27 mouse cellular contexts compared by ENCODE assay signal in genomic region chr3:111194541-111194940, GRCm38 (mm10).
A peak's percentile ranks its signal among the peaks of the same experiment; 100 is the strongest.
DNase-seq lines count a peak whose midpoint lies in the region; ATAC-seq and TF ChIP-seq lines count a peak whose summit lies in the region.
"Had no signal": no experiment of that assay in that cellular context is flagged by ENCODE, and none has a peak within 500 bp of the region (broad histone marks: within the 10 kb centered on the region; RNA-seq: fewer than 3 reads in every experiment).

No protein-coding gene starts in this region.

- H3K4me1 ChIP-seq in ES-E14 (ENCODE audit: control insufficient read depth in 2 of 2, insufficient read depth in 2 of 2, low read length in 2 of 2, poor library complexity in 1 of 2), result no peaks in the 10 kb centered on the region
- H3K4me1 ChIP-seq in stomach, postnatal 0 days (replicated peaks; ENCODE audit: control insufficient read depth, insufficient read depth), result no peaks in the 10 kb centered on the region
- H3K4me1 ChIP-seq: embryonic facial prominence, embryonic 13.5 days; forebrain, embryonic 15.5 days; heart, embryonic 13.5 days; limb, embryonic 12.5 days; liver, embryonic 13.5 days had no signal

- 0 out of 2 replicates have a peak, but pooled peaks have one; percentile 14 for TF ChIP-seq CTCF in stomach, postnatal 0 days (IDR thresholded peaks at IDR 0.05; ENCODE audit: low read depth)

- H3K4me2 ChIP-seq in stomach, postnatal 0 days (replicated peaks; ENCODE audit: low read depth), result no peak overlapping the region
- H3K4me2 ChIP-seq: embryonic facial prominence, embryonic 13.5 days; forebrain, embryonic 15.5 days; heart, embryonic 13.5 days; limb, embryonic 12.5 days; liver, embryonic 13.5 days; midbrain, embryonic 11.5 days had no signal

- intact Hi-C loops in left cerebral cortex, postnatal 4 days (cut with DNase I), result no loop called here

- H3K36me3 ChIP-seq in ES-E14 (ENCODE audit: control insufficient read depth, insufficient read depth, low read length, poor library complexity, severe bottlenecking), result no peaks in the 10 kb centered on the region
- H3K36me3 ChIP-seq in stomach, postnatal 0 days (ENCODE audit: control insufficient read depth, insufficient read depth, low read length), result no peaks in the 10 kb centered on the region
- H3K36me3 ChIP-seq: embryonic facial prominence, embryonic 13.5 days; forebrain, embryonic 15.5 days; heart, embryonic 13.5 days; limb, embryonic 12.5 days; liver, embryonic 13.5 days had no signal

- peak; percentile 12 for DNase-seq in left cerebral cortex, postnatal 4 days
- DNase-seq in left cerebral cortex, adult 9 months (ENCODE audit: low spot score in 2 of 2), result no peak
- DNase-seq in A20 (ENCODE audit: low read depth, low spot score), result peak; percentile 36
- DNase-seq in ES-E14 (ENCODE audit: low read depth, low spot score), result peak; percentile 19
- DNase-seq in stomach, postnatal 0 days (ENCODE audit: low spot score), result no peak
- DNase-seq in B cell, adult 2 months, result no peak
- no peak for DNase-seq in frontal cortex, postnatal 10 days (ENCODE audit: low spot score in 2 of 2)
- DNase-seq: adrenal gland, postnatal 36 days; cerebellum, adult 11 months; cerebellum, postnatal 36 days; embryo, embryonic 11 days; gastrocnemius, postnatal 14 days; heart, adult 18-20 months; heart, postnatal 14 days; kidney, adult 11 months; liver, embryonic 13.5 days; lung, adult 2 months; lung, postnatal 14 days; right cerebral cortex, postnatal 14 days; spleen, adult 18-20 months; thymus, postnatal 25 days had no signal

- H3K9ac ChIP-seq in ES-E14 (ENCODE audit: insufficient read depth, low read depth, low read length, poor library complexity, severe bottlenecking), result no peak overlapping the region
- H3K9ac ChIP-seq in stomach, postnatal 0 days (ENCODE audit: low read length), result no peak overlapping the region
- H3K9ac ChIP-seq: embryonic facial prominence, embryonic 13.5 days; forebrain, embryonic 15.5 days; heart, embryonic 13.5 days; limb, embryonic 12.5 days; liver, embryonic 13.5 days had no signal

- H3K27ac ChIP-seq in ES-E14 (ENCODE audit: insufficient read depth, low read depth, low read length, poor library complexity, severe bottlenecking), result no peak overlapping the region
- H3K27ac ChIP-seq in stomach, postnatal 0 days (replicated peaks), result no peak overlapping the region
- H3K27ac ChIP-seq: embryonic facial prominence, embryonic 13.5 days; forebrain, embryonic 15.5 days; heart, embryonic 13.5 days; limb, embryonic 12.5 days; liver, embryonic 13.5 days had no signal

- WGBS in stomach, postnatal 0 days, result 32% methylated on average over 2 of the region's 2 CpGs

- no peak for ATAC-seq in stomach, postnatal 0 days (ENCODE audit: low FRiP score, low TSS enrichment)
- ATAC-seq: forebrain, embryonic 15.5 days had no signal

- H3K9me3 ChIP-seq in ES-E14 (ENCODE audit: control insufficient read depth, insufficient read depth, low read depth, low read length), result no peaks in the 10 kb centered on the region
- no peaks in the 10 kb centered on the region for H3K9me3 ChIP-seq in stomach, postnatal 0 days (ENCODE audit: control insufficient read depth, low read length)
- H3K9me3 ChIP-seq: embryonic facial prominence, embryonic 13.5 days; forebrain, embryonic 15.5 days; heart, embryonic 13.5 days; limb, embryonic 12.5 days; liver, embryonic 13.5 days had no signal

- H3K4me3 ChIP-seq in ES-E14 (ENCODE audit: insufficient read depth in 1 of 2, low read depth in 1 of 2, low read length in 2 of 2, poor library complexity in 1 of 2, severe bottlenecking in 1 of 2), result no peak overlapping the region
- H3K4me3 ChIP-seq in stomach, postnatal 0 days (ENCODE audit: low read depth, low read length), result no peak overlapping the region
- H3K4me3 ChIP-seq: embryonic facial prominence, embryonic 13.5 days; erythroblast, embryonic 14.5 days; forebrain, embryonic 15.5 days; heart, embryonic 13.5 days; limb, embryonic 12.5 days; liver, embryonic 13.5 days had no signal

- H3K27me3 ChIP-seq in stomach, postnatal 0 days (ENCODE audit: control insufficient read depth, insufficient read depth, low read length), result no peaks in the 10 kb centered on the region
- H3K27me3 ChIP-seq: embryonic facial prominence, embryonic 13.5 days; forebrain, embryonic 15.5 days; heart, embryonic 13.5 days; limb, embryonic 12.5 days; liver, embryonic 13.5 days had no signal

- TF ChIP-seq EP300 in stomach, postnatal 0 days (optimal IDR thresholded peaks at IDR 0.05), result no peak

- in situ Hi-C loops in ES-E14 (cut with MboI; ENCODE audit: low sequenced_read_pairs in 2 of 2, unreplicated experiment in 2 of 2), result no loop called here

TF ChIP-seq in ES-E14, 5 proteins besides CTCF, POLR2A, EP300 and RAD21:
- no peak for TF ChIP-seq HCFC1 (IDR thresholded peaks at IDR 0.05; ENCODE audit: borderline replicate concordance, insufficient read depth, low read length)
- no peak for TF ChIP-seq ZNF384 (IDR thresholded peaks at IDR 0.05; ENCODE audit: low read depth, low read length)
- TF ChIP-seq ZC3H11A (IDR thresholded peaks at IDR 0.05; ENCODE audit: borderline replicate concordance, low read depth, low read length), result no peak; the same call in 1 of the 2 replicates
- TF ChIP-seq CHD2 (IDR thresholded peaks at IDR 0.05; ENCODE audit: low read depth, low read length), result no peak
- no peak for TF ChIP-seq MAFK (IDR thresholded peaks at IDR 0.05; ENCODE audit: insufficient read depth, low read depth, low read length)

Comparison
In these comparisons a context has a peak if more than half of its experiments do, and no peak if none do; other contexts are left out.
1. DNase-seq: peak in left cerebral cortex, postnatal 4 days (single experiment), A20 (single experiment) and ES-E14 (single experiment); none in left cerebral cortex, adult 9 months (0 of 2), stomach, postnatal 0 days (single experiment), B cell, adult 2 months (0 of 2) and frontal cortex, postnatal 10 days (0 of 2).